18 mouse cellular contexts compared by ENCODE assay signal in genomic region chr17:25961566-25961965, GRCm38 (mm10). TPM values are rescaled to one million over a fixed set of nuclear protein-coding genes. Genes with fewer than 3 reads are reported as not detected.
DNase-seq lines count a peak whose midpoint lies in the region; ATAC-seq lines count a peak whose summit lies in the region.
"Had no signal": no experiment of that assay in that cellular context is flagged by ENCODE, and none has a peak within 500 bp of the region (broad histone marks: within the 10 kb centered on the region; RNA-seq: fewer than 3 reads in every experiment).

No protein-coding gene starts in this region.

- H3K36me3 ChIP-seq in midbrain, embryonic 11.5 days (ENCODE audit: control insufficient read depth, insufficient read depth, low read length): no peaks in the 10 kb centered on the region; the same call in 1 of the 2 replicates
- peaks cover 89% of the 10 kb centered on the region for H3K36me3 ChIP-seq in midbrain, embryonic 10.5 days
- peaks cover 77% of the 10 kb centered on the region for H3K36me3 ChIP-seq in liver, embryonic 12.5 days

- no peak overlapping the region for H3K4me2 ChIP-seq in midbrain, embryonic 11.5 days
- H3K4me2 ChIP-seq in liver, embryonic 12.5 days: peak overlapping the region; percentile 66

- H3K4me1 ChIP-seq in midbrain, embryonic 11.5 days (ENCODE audit: control insufficient read depth, insufficient read depth, low read length): no peaks in the 10 kb centered on the region
- 0 out of 2 replicates have a peak, but pooled peaks cover 2% of the 10 kb centered on the region for H3K4me1 ChIP-seq in midbrain, embryonic 10.5 days
- peaks cover 59% of the 10 kb centered on the region for H3K4me1 ChIP-seq in liver, embryonic 12.5 days

- no peak overlapping the region for H3K9ac ChIP-seq in midbrain, embryonic 11.5 days (ENCODE audit: low read length)
- H3K9ac ChIP-seq in liver, embryonic 12.5 days: peak overlapping the region; percentile 65

- DNase-seq in midbrain, embryonic 11.5 days (ENCODE audit: low spot score, missing footprints): peak; percentile 57
- DNase-seq in midbrain, embryonic 10.5 days (ENCODE audit: low spot score): no peak
- peak; percentile 77 for DNase-seq in c-Kit-positive CD71-positive TER-119-negative erythroid progenitor cells, embryonic 14.5 days (ENCODE audit: low read depth)
- DNase-seq in spleen, postnatal 36 days (ENCODE audit: low spot score in 2 of 2): peak; percentile 64 to 73
- no peak for DNase-seq in cerebellum, adult 18-20 months
- no peak for DNase-seq in layer of hippocampus, postnatal 14 days (ENCODE audit: low spot score in 2 of 2)
- no peak for DNase-seq in right cerebral cortex, postnatal 4 days
- DNase-seq: cerebellum, adult 8-10 months; embryo, embryonic 11 days; heart, postnatal 14 days; lung, adult 2 months had no signal

- no peak overlapping the region for H3K4me3 ChIP-seq in midbrain, embryonic 11.5 days (ENCODE audit: low read depth, low read length)
- no peak overlapping the region for H3K4me3 ChIP-seq in midbrain, embryonic 10.5 days
- peak overlapping the region; percentile 49 for H3K4me3 ChIP-seq in liver, embryonic 12.5 days

- H3K27me3 ChIP-seq in midbrain, embryonic 11.5 days (ENCODE audit: control insufficient read depth, insufficient read depth, low read length): no peaks in the 10 kb centered on the region
- H3K27me3 ChIP-seq in midbrain, embryonic 10.5 days (ENCODE audit: low read depth, poor library complexity, severe bottlenecking): no peaks in the 10 kb centered on the region
- H3K27me3 ChIP-seq in liver, embryonic 12.5 days (replicated peaks): no peaks in the 10 kb centered on the region

- no peak overlapping the region for H3K27ac ChIP-seq in midbrain, embryonic 11.5 days (ENCODE audit: low read depth, low read length)
- H3K27ac ChIP-seq in midbrain, embryonic 10.5 days (replicated peaks): no peak overlapping the region
- peak overlapping the region; percentile 94 for H3K27ac ChIP-seq in liver, embryonic 12.5 days
- H3K27ac ChIP-seq: kidney, postnatal 0 days; macrophage had no signal

- no peak for ATAC-seq in midbrain, embryonic 11.5 days (ENCODE audit: low FRiP score)
- peak; percentile 98 for ATAC-seq in liver, embryonic 12.5 days
- ATAC-seq: CD4-positive, CD25-positive, alpha-beta regulatory T cell, adult 4 months had no signal

- no peaks in the 10 kb centered on the region for H3K9me3 ChIP-seq in midbrain, embryonic 11.5 days (ENCODE audit: control insufficient read depth, low read length)
- H3K9me3 ChIP-seq in midbrain, embryonic 10.5 days (replicated peaks): no peaks in the 10 kb centered on the region
- no peaks in the 10 kb centered on the region for H3K9me3 ChIP-seq in liver, embryonic 12.5 days (replicated peaks)

- WGBS in midbrain, embryonic 11.5 days: 94% methylated on average over 5 of the region's 5 CpGs
- WGBS in midbrain, embryonic 10.5 days: 94% methylated on average over 5 of the region's 5 CpGs
- WGBS in liver, embryonic 12.5 days (ENCODE audit: insufficient replicate concordance): 40% methylated on average over 5 of the region's 5 CpGs

RNA-seq across cellular contexts. Expression of gene A930017K11Rik, which starts 9.2 kb away (rescaled TPM):
- polyA plus RNA-seq in midbrain, embryonic 11.5 days (2014; fragmentation: Nextera tagmentation; extraction: Ambion mirVana): not detected in 2 replicates
- 0.06 and 0.19 TPM in 2 replicates for polyA plus RNA-seq in midbrain, embryonic 10.5 days (2016; fragmentation: Nextera tagmentation; extraction: Ambion mirVana)
- 0.36 and 0.49 TPM in 2 replicates for polyA plus RNA-seq in liver, embryonic 12.5 days (2016; fragmentation: Nextera tagmentation; extraction: Ambion mirVana)
- under 1 TPM in 1 of 2 experiments, not detected in 1; 0.14 TPM for total RNA-seq in layer of hippocampus, postnatal 14 days (2021)
- total RNA-seq: gastrocnemius, postnatal 4 days; heart, postnatal 14 days; layer of hippocampus, postnatal 10 days had no signal
- polyA plus RNA-seq: CD4-positive, CD25-positive, alpha-beta regulatory T cell, adult 4 months; lung, adult 2 months; macrophage; small intestine, adult 2 months had no signal

RNA-seq across cellular contexts. Expression of gene Nhlrc4, which starts 16.8 kb away (rescaled TPM):
- 0.37 TPM in 1 of 2 replicates, not detected in the other for polyA plus RNA-seq in midbrain, embryonic 11.5 days (2014; fragmentation: Nextera tagmentation; extraction: Ambion mirVana)
- 0.34 TPM in 1 of 2 replicates, not detected in the other for polyA plus RNA-seq in midbrain, embryonic 10.5 days (2016; fragmentation: Nextera tagmentation; extraction: Ambion mirVana)
- polyA plus RNA-seq in liver, embryonic 12.5 days (2016; fragmentation: Nextera tagmentation; extraction: Ambion mirVana): 5.0 and 7.3 TPM in 2 replicates
- total RNA-seq in layer of hippocampus, postnatal 14 days (2021): not detected
- total RNA-seq: gastrocnemius, postnatal 4 days; layer of hippocampus, postnatal 10 days had no signal
- polyA plus RNA-seq: CD4-positive, CD25-positive, alpha-beta regulatory T cell, adult 4 months; macrophage; small intestine, adult 2 months had no signal

RNA-seq across cellular contexts. Expression of gene Pigq, which starts 16.8 kb away (rescaled TPM):
- 47.2 and 50.9 TPM in 2 replicates for polyA plus RNA-seq in midbrain, embryonic 11.5 days (2014; fragmentation: Nextera tagmentation; extraction: Ambion mirVana)
- 64.8 and 67.8 TPM in 2 replicates for polyA plus RNA-seq in midbrain, embryonic 10.5 days (2016; fragmentation: Nextera tagmentation; extraction: Ambion mirVana)
- 161 and 171 TPM in 2 replicates for polyA plus RNA-seq in liver, embryonic 12.5 days (2016; fragmentation: Nextera tagmentation; extraction: Ambion mirVana)
- total RNA-seq in layer of hippocampus, postnatal 14 days (2021): 100 to 1,000 TPM; 160 to 168 TPM

RNA-seq across cellular contexts. Expression of gene Capn15, which starts 24.0 kb away (rescaled TPM):
- polyA plus RNA-seq in midbrain, embryonic 11.5 days (2014; fragmentation: Nextera tagmentation; extraction: Ambion mirVana): 19.0 and 21.5 TPM in 2 replicates
- 27.6 and 29.5 TPM in 2 replicates for polyA plus RNA-seq in midbrain, embryonic 10.5 days (2016; fragmentation: Nextera tagmentation; extraction: Ambion mirVana)
- 20.4 and 21.3 TPM in 2 replicates for polyA plus RNA-seq in liver, embryonic 12.5 days (2016; fragmentation: Nextera tagmentation; extraction: Ambion mirVana)
- total RNA-seq in layer of hippocampus, postnatal 14 days (2021): 10 to 100 TPM; 44.4 to 46.2 TPM

RNA-seq across cellular contexts. Expression of gene Rab40c, which starts 42.0 kb away (rescaled TPM):
- 15.0 and 15.9 TPM in 2 replicates for polyA plus RNA-seq in midbrain, embryonic 11.5 days (2014; fragmentation: Nextera tagmentation; extraction: Ambion mirVana)
- polyA plus RNA-seq in midbrain, embryonic 10.5 days (2016; fragmentation: Nextera tagmentation; extraction: Ambion mirVana): 29.8 and 33.6 TPM in 2 replicates
- 9.9 and 11.8 TPM in 2 replicates for polyA plus RNA-seq in liver, embryonic 12.5 days (2016; fragmentation: Nextera tagmentation; extraction: Ambion mirVana)
- 10 to 100 TPM; 48.6 to 52.2 TPM for total RNA-seq in layer of hippocampus, postnatal 14 days (2021)

Comparison
In these comparisons a context has a peak if more than half of its experiments do, and no peak if none do; other contexts are left out.
1. DNase-seq: peak in midbrain, embryonic 11.5 days (single experiment), c-Kit-positive CD71-positive TER-119-negative erythroid progenitor cells, embryonic 14.5 days (single experiment) and spleen, postnatal 36 days (2 of 2); none in midbrain, embryonic 10.5 days (single experiment), cerebellum, adult 18-20 months (0 of 2), layer of hippocampus, postnatal 14 days (0 of 2) and right cerebral cortex, postnatal 4 days (single experiment).